ENCODE assay signal across 15 mouse cellular contexts in genomic region chr9:63614018-63614985, GRCm38 (mm10). TPM values are rescaled to one million over a fixed set of nuclear protein-coding genes. Genes with fewer than 3 reads are reported as not detected.
DNase-seq lines count a peak whose midpoint lies in the region; ATAC-seq and TF ChIP-seq lines count a peak whose summit lies in the region.
"Had no signal": no experiment of that assay in that cellular context is flagged by ENCODE, and none has a peak within 500 bp of the region (broad histone marks: within the 10 kb centered on the region; RNA-seq: fewer than 3 reads in every experiment).

No protein-coding gene starts in this region.

- H3K36me3 ChIP-seq in lung, embryonic 14.5 days (ENCODE audit: insufficient read depth), result peaks cover 22% of the 10 kb centered on the region
- peaks cover 25% of the 10 kb centered on the region for H3K36me3 ChIP-seq in macrophage (ENCODE audit: inconsistent target)
- peaks cover 20% of the 10 kb centered on the region; the same call in 1 of the 2 replicates for H3K36me3 ChIP-seq in forebrain, embryonic 14.5 days (ENCODE audit: control insufficient read depth, insufficient read depth, low read length)

- no peak for ATAC-seq in lung, embryonic 14.5 days (ENCODE audit: insufficient read depth)
- ATAC-seq in granulocyte monocyte progenitor cell, adult 5-6 weeks (replicated peaks; ENCODE audit: poor library complexity, severe bottlenecking), result peak; percentile 21
- no peak for ATAC-seq in activated CD4-positive, CD25-positive, alpha-beta regulatory T cell, adult 4 months
- no peak for ATAC-seq in forebrain, embryonic 14.5 days
- ATAC-seq: CD4-positive, CD25-positive, alpha-beta regulatory T cell, adult 4 months had no signal

- no peaks in the 10 kb centered on the region for H3K27me3 ChIP-seq in lung, embryonic 14.5 days (ENCODE audit: insufficient read depth, low read length)
- no peaks in the 10 kb centered on the region for H3K27me3 ChIP-seq in forebrain, embryonic 14.5 days (replicated peaks; ENCODE audit: control insufficient read depth, insufficient read depth, low read length)

- H3K27ac ChIP-seq in lung, embryonic 14.5 days (ENCODE audit: low read depth), result 0 out of 2 replicates have a peak overlapping the region, but pooled peaks have one; percentile 78
- H3K27ac ChIP-seq in bone marrow, adult 2 months (ENCODE audit: control insufficient read depth, insufficient read depth, low read depth, low read length, poor library complexity), result peak overlapping the region; percentile 84
- H3K27ac ChIP-seq in macrophage, result peak overlapping the region; percentile 82
- H3K27ac ChIP-seq in forebrain, embryonic 14.5 days (ENCODE audit: low read depth, low read length), result no peak overlapping the region
- H3K27ac ChIP-seq: left cerebral cortex, adult 2 months; liver, embryonic 14.5 days; stomach, postnatal 0 days had no signal

- 78% methylated on average over 11 of the region's 11 CpGs for WGBS in lung, embryonic 14.5 days
- 25% methylated on average over 11 of the region's 11 CpGs for WGBS in bone marrow, adult 2 months
- WGBS in macrophage (ENCODE audit: missing documents), result 17% methylated on average over 11 of the region's 11 CpGs
- 72% methylated on average over 11 of the region's 11 CpGs for WGBS in forebrain, embryonic 14.5 days

- DNase-seq in lung, embryonic 14.5 days, result no peak
- no peak for DNase-seq in lung, adult 18-20 months
- no peak for DNase-seq in forebrain, embryonic 14.5 days (ENCODE audit: low spot score)
- no peak for DNase-seq in urinary bladder, adult 2 months (ENCODE audit: low spot score)
- DNase-seq: heart, adult 11 months; heart, postnatal 14 days; right cerebral cortex, postnatal 14 days had no signal

- no peak overlapping the region for H3K9ac ChIP-seq in lung, embryonic 14.5 days
- H3K9ac ChIP-seq in forebrain, embryonic 14.5 days (ENCODE audit: low read length), result no peak overlapping the region
- H3K9ac ChIP-seq: liver, embryonic 14.5 days had no signal

- TF ChIP-seq POLR2A in bone marrow, adult 2 months (IDR thresholded peaks at IDR 0.05; ENCODE audit: borderline replicate concordance, control insufficient read depth, low read depth, low read length), result no peak

- peaks cover 12% of the 10 kb centered on the region for H3K4me1 ChIP-seq in lung, embryonic 14.5 days (ENCODE audit: insufficient read depth)
- H3K4me1 ChIP-seq in bone marrow, adult 2 months (ENCODE audit: control insufficient read depth, insufficient read depth, low read length), result peaks cover 27% of the 10 kb centered on the region
- H3K4me1 ChIP-seq in forebrain, embryonic 14.5 days (ENCODE audit: control insufficient read depth, insufficient read depth, low read length), result peaks cover 15% of the 10 kb centered on the region

- H3K79me2 ChIP-seq in macrophage (ENCODE audit: inconsistent target), result peaks cover 76% of the 10 kb centered on the region

- no peak overlapping the region for H3K4me3 ChIP-seq in lung, embryonic 14.5 days (ENCODE audit: low read depth, low read length)
- peak overlapping the region; percentile 7 for H3K4me3 ChIP-seq in bone marrow, adult 2 months (replicated peaks; ENCODE audit: control insufficient read depth, low read depth, low read length)
- peak overlapping the region; percentile 0; the same call in 1 of the 2 replicates for H3K4me3 ChIP-seq in macrophage (ENCODE audit: inconsistent target)
- H3K4me3 ChIP-seq in forebrain, embryonic 14.5 days (ENCODE audit: low read depth, low read length), result no peak overlapping the region
- H3K4me3 ChIP-seq: left cerebral cortex, adult 2 months had no signal

- H3K4me2 ChIP-seq in lung, embryonic 14.5 days, result no peak overlapping the region
- no peak overlapping the region for H3K4me2 ChIP-seq in forebrain, embryonic 14.5 days (ENCODE audit: low read length)

- TF ChIP-seq CTCF in lung, embryonic 14.5 days (IDR thresholded peaks at IDR 0.05; ENCODE audit: low read depth), result no peak
- TF ChIP-seq CTCF in bone marrow, adult 2 months (IDR thresholded peaks at IDR 0.05; ENCODE audit: control insufficient read depth, insufficient read depth, low read length), result no peak

- H3K9me3 ChIP-seq in lung, embryonic 14.5 days (ENCODE audit: low read depth, low read length), result no peaks in the 10 kb centered on the region
- no peaks in the 10 kb centered on the region for H3K9me3 ChIP-seq in forebrain, embryonic 14.5 days (replicated peaks; ENCODE audit: control insufficient read depth, low read length)

RNA-seq across cellular contexts. Expression of gene Aagab, which starts 11.8 kb away (rescaled TPM):
- 27.3 and 29.1 TPM in 2 replicates for polyA plus RNA-seq in lung, embryonic 14.5 days (2014; fragmentation: Nextera tagmentation; extraction: Ambion mirVana)
- 10.2 and 13.9 TPM in 2 replicates for polyA plus RNA-seq in bone marrow, adult 2 months (2011; ENCODE audit: insufficient read depth, insufficient read length, low replicate concordance, missing spikeins)
- 24.9 and 30.8 TPM in 2 replicates for total RNA-seq in granulocyte monocyte progenitor cell, adult 5-6 weeks (2014; fragmentation: Nextera tagmentation)
- total RNA-seq in granulocyte monocyte progenitor cell, adult 5-6 weeks (2017), result 35.8 and 57.0 TPM in 2 replicates
- total RNA-seq in macrophage (2018; cell fraction: chromatin; rRNA removed), result 100 to 1,000 TPM in 14 of 26 experiments, 10 to 100 TPM in 12; 10.5 to 208 (median 110) TPM
- total RNA-seq in macrophage (2018; cell fraction: cytosol; rRNA removed), result 10 to 100 TPM; 17.3 to 54.9 (median 37.3) TPM
- total RNA-seq in macrophage (2018; cell fraction: nucleus; rRNA removed), result 100 to 1,000 TPM in 3 of 26 experiments, 10 to 100 TPM in 23; 10.7 to 122 (median 65.4) TPM
- polyA plus RNA-seq in macrophage (2018), result 22.5 to 45.8 TPM (median 24.3 TPM) in 3 replicates
- polyA plus RNA-seq in activated CD4-positive, CD25-positive, alpha-beta regulatory T cell, adult 4 months (2017; shearing (Covaris generic)), result 10 to 100 TPM; 37.0 to 38.5 TPM
- polyA plus RNA-seq in forebrain, embryonic 14.5 days (2014; fragmentation: Nextera tagmentation; extraction: Ambion mirVana), result 50.1 and 61.6 TPM in 2 replicates
- 16.7 and 19.3 TPM in 2 replicates for polyA plus RNA-seq in urinary bladder, adult 2 months (2012; rRNA removed)

RNA-seq across cellular contexts. Expression of gene Iqch, which starts 12.0 kb away (rescaled TPM):
- polyA plus RNA-seq in lung, embryonic 14.5 days (2014; fragmentation: Nextera tagmentation; extraction: Ambion mirVana), result 0.05 and 0.08 TPM in 2 replicates
- polyA plus RNA-seq in bone marrow, adult 2 months (2011; ENCODE audit: insufficient read depth, insufficient read length, low replicate concordance, missing spikeins), result not detected in 2 replicates
- total RNA-seq in granulocyte monocyte progenitor cell, adult 5-6 weeks (2014; fragmentation: Nextera tagmentation), result not detected in 2 replicates
- not detected in 2 replicates for total RNA-seq in granulocyte monocyte progenitor cell, adult 5-6 weeks (2017)
- under 1 TPM in 6 of 26 experiments, not detected in 20; 0.26 to 0.90 (median 0.40) TPM for total RNA-seq in macrophage (2018; cell fraction: chromatin; rRNA removed)
- total RNA-seq in macrophage (2018; cell fraction: cytosol; rRNA removed), result under 1 TPM in 5 of 26 experiments, not detected in 21; 0.03 to 0.09 (median 0.06) TPM
- under 1 TPM in 7 of 26 experiments, not detected in 19; 0.16 to 0.39 (median 0.22) TPM for total RNA-seq in macrophage (2018; cell fraction: nucleus; rRNA removed)
- not detected in 3 replicates for polyA plus RNA-seq in macrophage (2018)
- not detected for polyA plus RNA-seq in activated CD4-positive, CD25-positive, alpha-beta regulatory T cell, adult 4 months (2017; shearing (Covaris generic))
- polyA plus RNA-seq in forebrain, embryonic 14.5 days (2014; fragmentation: Nextera tagmentation; extraction: Ambion mirVana), result 0.06 and 0.07 TPM in 2 replicates
- 0.03 TPM in 1 of 2 replicates, not detected in the other for polyA plus RNA-seq in urinary bladder, adult 2 months (2012; rRNA removed)
- total RNA-seq: heart, postnatal 14 days; left cerebral cortex, adult 2 months had no signal
- polyA plus RNA-seq: liver, embryonic 14.5 days; stomach, postnatal 0 days had no signal

Comparison
In these comparisons a context has a peak if more than half of its experiments do, and no peak if none do; other contexts are left out.
1. H3K4me3 ChIP-seq: peak in bone marrow, adult 2 months (single experiment) and macrophage (single experiment); none in lung, embryonic 14.5 days (single experiment) and forebrain, embryonic 14.5 days (single experiment).